Mouse (Mus musculus) heart, embryonic 12.5 days (tissue): ENCODE data around the gene Olfr1333. TPM values are rescaled to one million over a fixed set of nuclear protein-coding genes. Genes with fewer than 3 reads are reported as not detected.
"Not testable (repeated sequence)": the region's sequence is repeated elsewhere in the genome, so short reads cannot be mapped to it uniquely, and the experiment has no call there.

Source experiments
- ATAC-seq: fragments of 200-750 bp; cut with Nextera tagmentation; 2 replicates; pipeline ENCODE4 v1.8.0; 2017; ENCODE audit warnings: moderate TSS enrichment, moderate library complexity; ENCODE audit not compliant: insufficient number of reproducible peaks, low FRiP score
- H3K27ac ChIP-seq: fragments of 300-500 bp; sonication (generic); 2 replicates; pipeline ENCODE4 v1.5.1; 2016; ENCODE audit warnings: mild to moderate bottlenecking, moderate library complexity; ENCODE audit not compliant: poor library complexity, severe bottlenecking
- H3K27me3 ChIP-seq: fragments of 300-500 bp; sonication (generic); replicated peaks from 2 replicates; pipeline ENCODE4 v1.6.1; 2016; ENCODE audit warnings: mild to moderate bottlenecking, moderate library complexity
- H3K36me3 ChIP-seq: fragments of 300-500 bp; sonication (generic); 2 replicates; pipeline ENCODE4 v1.6.1; 2016; ENCODE audit warnings: mild to moderate bottlenecking, moderate library complexity
- H3K4me1 ChIP-seq: fragments of 300-500 bp; sonication (generic); replicated peaks from 2 replicates; pipeline ENCODE4 v1.6.1; 2016; ENCODE audit warnings: mild to moderate bottlenecking
- H3K4me2 ChIP-seq: fragments of 300-500 bp; sonication (generic); 2 replicates; pipeline ENCODE4 v1.6.1; 2016; ENCODE audit warnings: mild to moderate bottlenecking, moderate library complexity
- H3K4me3 ChIP-seq: fragments of 300-500 bp; sonication (generic); 2 replicates; pipeline ENCODE4 v1.5.1; 2016; ENCODE audit warnings: mild to moderate bottlenecking
- H3K9ac ChIP-seq: fragments of 300-500 bp; sonication (generic); 2 replicates; pipeline ENCODE4 v1.6.1; 2016; ENCODE audit warnings: mild to moderate bottlenecking, moderate library complexity
- H3K9me3 ChIP-seq: fragments of 300-500 bp; sonication (generic); replicated peaks from 2 replicates; pipeline ENCODE4 v1.6.1; 2016; ENCODE audit warnings: mild to moderate bottlenecking, moderate library complexity
- WGBS: fragments of 180-500 bp; shearing (Covaris S2); methylation state at CpG from one replicate; pipeline ENCODE4 v1.1.7; 2016; 5-methylcytosine and 5-hydroxymethylcytosine counted together
- polyA plus RNA-seq: library from polyadenylated mRNA; unstranded; fragments of >200 nt; fragmentation: Nextera tagmentation; extraction: Ambion mirVana; gene quantifications from 2 replicates; pipeline ENCODE4 v1.2.1, GENCODE M21; 2016

Gene Olfr1333
- polyA plus RNA-seq, result not detected in 2 replicates

- H3K4me1 ChIP-seq, result no peaks in the 10 kb centered on the region
- no peak within 1 kb of the TSS for H3K4me3 ChIP-seq
- H3K9ac ChIP-seq, result no peak within 1 kb of the TSS
- H3K9me3 ChIP-seq, result no peaks in the 10 kb centered on the region
- H3K27me3 ChIP-seq, result no peaks in the 10 kb centered on the region
- WGBS, result 86% methylated on average over 1 of the region's 1 CpGs
- no peak within 1 kb of the TSS for H3K4me2 ChIP-seq
- H3K36me3 ChIP-seq, result no peaks in the 10 kb centered on the region
- ATAC-seq, result no peak
- no peak within 1 kb of the TSS for H3K27ac ChIP-seq
Observed at GRCm38 (mm10) chr4:118836179-118836578, at the start of gene Olfr1333. TSS of gene Olfr1333 (minus strand) at chr4:118836279.

- peak; percentile 29; the same call in 1 of the 2 replicates for ATAC-seq
- Histone ChIP-seq H3K27ac (no peak overlapping the region), H3K27me3 (no peaks in the 10 kb centered on the region), H3K4me3 (no peak overlapping the region), H3K9ac (no peak overlapping the region), H3K4me1 (peaks cover 11% of the 10 kb centered on the region), H3K4me2 (no peak overlapping the region), H3K9me3 (no peaks in the 10 kb centered on the region), H3K36me3 (no peaks in the 10 kb centered on the region)
Observed at GRCm38 (mm10) chr4:118867566-118867965, 31.5 kb upstream of the Olfr1333 start.

DNA sequence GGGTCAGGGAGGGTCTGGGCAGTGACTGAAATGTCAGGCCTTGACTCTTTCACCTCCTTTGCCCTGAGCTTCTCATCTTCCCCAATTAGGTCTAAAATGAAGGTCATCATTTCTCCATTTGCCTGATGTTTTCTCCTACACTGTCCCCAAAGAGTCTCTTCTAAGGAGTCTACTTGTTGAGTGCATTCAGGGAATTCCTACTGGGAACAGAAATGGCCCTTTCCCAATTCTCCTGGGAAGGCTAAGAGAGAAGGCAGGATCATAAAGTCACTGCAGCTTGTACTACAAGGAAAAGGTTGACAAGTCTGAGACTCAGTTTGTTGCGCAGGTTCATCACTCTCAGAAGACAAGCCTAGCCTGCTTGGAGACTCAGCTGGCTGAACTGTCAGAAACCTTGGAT lies 28.3 kb upstream of the Olfr1333 start, which contains the start of gene Olfr1331:
TSS of gene Olfr1331 (plus strand) at position 301 of the 400 bp plus-strand sequence.
- no peaks in the 10 kb centered on the region for H3K27me3 ChIP-seq
- H3K9ac ChIP-seq, result no peak within 1 kb of the TSS
- H3K9me3 ChIP-seq, result no peaks in the 10 kb centered on the region
- H3K4me1 ChIP-seq, result peaks cover 11% of the 10 kb centered on the region
- no peak within 1 kb of the TSS for H3K4me2 ChIP-seq
- no peak within 1 kb of the TSS for H3K4me3 ChIP-seq
- no peaks in the 10 kb centered on the region for H3K36me3 ChIP-seq
- 86% methylated on average over 1 of the region's 1 CpGs for WGBS
- H3K27ac ChIP-seq, result no peak within 1 kb of the TSS
- no peak for ATAC-seq

DNA sequence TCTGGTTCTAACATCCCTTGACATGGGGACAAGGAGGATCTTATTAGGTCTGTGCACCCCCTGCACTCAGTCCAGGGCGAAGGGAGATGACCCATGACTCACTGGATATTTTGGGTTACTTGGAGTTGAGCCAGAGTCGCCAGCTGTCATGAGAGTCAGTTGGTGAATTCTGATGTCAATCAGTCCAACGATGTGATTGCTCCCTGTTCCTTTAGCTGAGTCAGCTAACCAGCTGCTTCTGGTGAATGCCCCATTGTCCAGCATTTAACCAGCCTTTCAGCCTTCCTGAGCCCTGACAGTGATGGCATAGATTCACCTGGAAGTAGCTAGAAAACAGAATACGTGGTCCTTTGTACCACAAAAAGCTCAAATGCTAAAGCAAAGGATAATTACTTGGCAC lies 26.6 kb upstream of the Olfr1333 start:
- Histone ChIP-seq H3K27me3 (no peaks in the 10 kb centered on the region), H3K9ac (no peak overlapping the region), H3K9me3 (no peaks in the 10 kb centered on the region), H3K4me3 (no peak overlapping the region), H3K36me3 (no peaks in the 10 kb centered on the region), H3K27ac (no peak overlapping the region), H3K4me2 (no peak overlapping the region), H3K4me1 (peaks cover 6% of the 10 kb centered on the region; the same call in 1 of the 2 replicates)
- WGBS, result 43% methylated on average over 4 of the region's 4 CpGs
- ATAC-seq, result no peak

GRCm38 (mm10) chr4:118861791-118862190 lies 25.7 kb upstream of the Olfr1333 start:
- Histone ChIP-seq H3K27ac (no peak overlapping the region), H3K9ac (no peak overlapping the region), H3K4me3 (no peak overlapping the region), H3K4me1 (0 out of 2 replicates have a peak, but pooled peaks cover 3% of the 10 kb centered on the region), H3K27me3 (no peaks in the 10 kb centered on the region), H3K36me3 (no peaks in the 10 kb centered on the region), H3K9me3 (no peaks in the 10 kb centered on the region), H3K4me2 (no peak overlapping the region)
- WGBS, result 80% methylated on average over 1 of the region's 1 CpGs
- ATAC-seq, result no peak

- no peak for ATAC-seq
- H3K27me3 ChIP-seq, result no peaks in the 10 kb centered on the region
- H3K9me3 ChIP-seq, result no peaks in the 10 kb centered on the region
- WGBS, result 83% methylated on average over 1 of the region's 1 CpGs
- no peak overlapping the region for H3K9ac ChIP-seq
- no peaks in the 10 kb centered on the region for H3K4me1 ChIP-seq
- no peaks in the 10 kb centered on the region for H3K36me3 ChIP-seq
- no peak overlapping the region for H3K4me2 ChIP-seq
- H3K27ac ChIP-seq, result no peak overlapping the region
- H3K4me3 ChIP-seq, result no peak overlapping the region
Observed at GRCm38 (mm10) chr4:118818921-118819320, 17.2 kb downstream of the Olfr1333 start.

- H3K27ac ChIP-seq, result no peak within 1 kb of the TSS
- H3K36me3 ChIP-seq, result no peaks in the 10 kb centered on the region
- 82% methylated on average over 4 of the region's 4 CpGs for WGBS
- no peaks in the 10 kb centered on the region for H3K9me3 ChIP-seq
- no peak within 1 kb of the TSS for H3K9ac ChIP-seq
- ATAC-seq, result no peak
- H3K4me2 ChIP-seq, result no peak within 1 kb of the TSS
- no peaks in the 10 kb centered on the region for H3K27me3 ChIP-seq
- no peak within 1 kb of the TSS for H3K4me3 ChIP-seq
- no peaks in the 10 kb centered on the region for H3K4me1 ChIP-seq
Observed at GRCm38 (mm10) chr4:118809844-118810243, 26.2 kb downstream of the Olfr1333 start, which contains the start of gene Olfr1335. TSS of gene Olfr1335 (minus strand) at chr4:118809944.

GRCm38 (mm10) chr4:118792796-118793195 lies 43.3 kb downstream of the Olfr1333 start:
- not testable (repeated sequence) for H3K4me1 ChIP-seq, H3K27me3 ChIP-seq, H3K4me3 ChIP-seq, H3K9ac ChIP-seq, H3K4me2 ChIP-seq, ATAC-seq, H3K27ac ChIP-seq, H3K36me3 ChIP-seq, H3K9me3 ChIP-seq

- Histone ChIP-seq H3K36me3 (no peaks in the 10 kb centered on the region), H3K4me3 (no peak within 1 kb of the TSS), H3K4me1 (no peaks in the 10 kb centered on the region), H3K27me3 (no peaks in the 10 kb centered on the region), H3K9ac (no peak within 1 kb of the TSS), H3K9me3 (no peaks in the 10 kb centered on the region), H3K27ac (no peak within 1 kb of the TSS), H3K4me2 (no peak within 1 kb of the TSS)
- no peak for ATAC-seq
- 73% methylated on average over 2 of the region's 2 CpGs for WGBS
Observed at GRCm38 (mm10) chr4:118782486-118782885, 53.6 kb downstream of the Olfr1333 start, which contains the start of gene Olfr1337. TSS of gene Olfr1337 (minus strand) at chr4:118782586.

Other genes with a start within 250 kb of the Olfr1333 start
- gene Cfap57, start 215.5 kb downstream of the Olfr1333 start, polyA plus RNA-seq, result 0.76 and 0.80 TPM in 2 replicates
- gene Ebna1bp2, start 215.5 kb downstream of the Olfr1333 start, polyA plus RNA-seq, result 96.7 and 103 TPM in 2 replicates
- gene Olfr62, start 177.3 kb downstream of the Olfr1333 start, polyA plus RNA-seq, result not detected in 2 replicates
- not detected in 2 replicates for gene Olfr1342, start 143.5 kb downstream of the Olfr1333 start, polyA plus RNA-seq
- gene Olfr1341, start 132.8 kb downstream of the Olfr1333 start, polyA plus RNA-seq, result not detected in 2 replicates
- not detected in 2 replicates for gene Olfr1340, start 116.1 kb downstream of the Olfr1333 start, polyA plus RNA-seq
- gene Olfr1339, start 104.1 kb downstream of the Olfr1333 start, polyA plus RNA-seq, result not detected in 2 replicates
- not detected in 2 replicates for gene Olfr1338, start 77.5 kb downstream of the Olfr1333 start, polyA plus RNA-seq
- gene Olfr1337, start 53.7 kb downstream of the Olfr1333 start, polyA plus RNA-seq, result not detected in 2 replicates
- gene Olfr1335, start 26.3 kb downstream of the Olfr1333 start, polyA plus RNA-seq, result not detected in 2 replicates
- not detected in 2 replicates for gene Olfr1331, start 28.4 kb upstream of the Olfr1333 start, polyA plus RNA-seq
- 0.05 and 0.09 TPM in 2 replicates for gene Olfr1330, start 52.3 kb upstream of the Olfr1333 start, polyA plus RNA-seq
- gene Olfr1329, start 81.2 kb upstream of the Olfr1333 start, polyA plus RNA-seq, result not detected in 2 replicates
- not detected in 2 replicates for gene Olfr1328, start 102.3 kb upstream of the Olfr1333 start, polyA plus RNA-seq
- gene Lao1, start 125.3 kb upstream of the Olfr1333 start, polyA plus RNA-seq, result not detected in 2 replicates